16 mouse cellular contexts compared by ENCODE assay signal in genomic region chr7:79545066-79545400, GRCm38 (mm10).
DNase-seq lines count a peak whose midpoint lies in the region; ATAC-seq and TF ChIP-seq lines count a peak whose summit lies in the region.
"Had no signal": no experiment of that assay in that cellular context is flagged by ENCODE, and none has a peak within 500 bp of the region (broad histone marks: within the 10 kb centered on the region; RNA-seq: fewer than 3 reads in every experiment).

No protein-coding gene starts in this region.

- H3K27ac ChIP-seq in heart, postnatal 0 days (ENCODE audit: low read depth): no peak overlapping the region
- H3K27ac ChIP-seq in forebrain, embryonic 16.5 days (ENCODE audit: low read length): peak overlapping the region; percentile 98; the same call in 1 of the 2 replicates
- peak overlapping the region; percentile 88; the same call in 1 of the 2 replicates for H3K27ac ChIP-seq in hindbrain, postnatal 0 days
- peak overlapping the region; percentile 80; the same call in 1 of the 2 replicates for H3K27ac ChIP-seq in neural tube, embryonic 15.5 days (replicated peaks)
- H3K27ac ChIP-seq: intestine, embryonic 15.5 days; kidney, embryonic 15.5 days; liver, embryonic 13.5 days had no signal

- no peaks in the 10 kb centered on the region for H3K36me3 ChIP-seq in heart, postnatal 0 days (replicated peaks; ENCODE audit: control insufficient read depth, insufficient read depth, low read length)
- H3K36me3 ChIP-seq in forebrain, embryonic 16.5 days (ENCODE audit: control insufficient read depth, insufficient read depth): no peaks in the 10 kb centered on the region
- no peaks in the 10 kb centered on the region for H3K36me3 ChIP-seq in hindbrain, postnatal 0 days (ENCODE audit: insufficient read depth, low read length)
- no peaks in the 10 kb centered on the region for H3K36me3 ChIP-seq in neural tube, embryonic 15.5 days
- H3K36me3 ChIP-seq: intestine, embryonic 15.5 days; kidney, embryonic 15.5 days; liver, embryonic 13.5 days had no signal

- H3K4me3 ChIP-seq in heart, postnatal 0 days (ENCODE audit: low read depth, low read length): peak overlapping the region; percentile 7; the same call in 1 of the 2 replicates
- H3K4me3 ChIP-seq in forebrain, embryonic 16.5 days (replicated peaks; ENCODE audit: low read length): peak overlapping the region; percentile 39
- peak overlapping the region; percentile 4; the same call in 1 of the 2 replicates for H3K4me3 ChIP-seq in hindbrain, postnatal 0 days (ENCODE audit: low read length)
- H3K4me3 ChIP-seq in neural tube, embryonic 15.5 days (replicated peaks): no peak overlapping the region
- H3K4me3 ChIP-seq in lung, adult 2 months (replicated peaks; ENCODE audit: extremely low read depth, low read depth, low read length): no peak overlapping the region
- H3K4me3 ChIP-seq: intestine, embryonic 15.5 days; kidney, embryonic 15.5 days; liver, embryonic 13.5 days had no signal

- DNase-seq in heart, postnatal 0 days (ENCODE audit: low spot score): no peak
- no peak for DNase-seq in heart, adult 8-10 months (ENCODE audit: low spot score)
- no peak for DNase-seq in hindbrain, postnatal 0 days (ENCODE audit: low spot score)
- DNase-seq in heart, adult 9 months (ENCODE audit: low spot score in 2 of 2): no peak
- DNase-seq in lung, adult 2 months: no peak
- DNase-seq in adrenal gland, postnatal 25 days: no peak
- DNase-seq: adrenal gland, postnatal 14 days; heart, adult 11 months; heart, postnatal 10 days; liver, embryonic 13.5 days; retina, postnatal 1 day had no signal

- no peak overlapping the region for H3K4me2 ChIP-seq in heart, postnatal 0 days (ENCODE audit: low read depth, low read length)
- peak overlapping the region; percentile 75 for H3K4me2 ChIP-seq in forebrain, embryonic 16.5 days (ENCODE audit: low read length)
- peak overlapping the region; percentile 61 for H3K4me2 ChIP-seq in hindbrain, postnatal 0 days (ENCODE audit: low read depth, low read length)
- H3K4me2 ChIP-seq in neural tube, embryonic 15.5 days: peak overlapping the region; percentile 63; the same call in 1 of the 2 replicates
- H3K4me2 ChIP-seq: intestine, embryonic 15.5 days; kidney, embryonic 15.5 days; liver, embryonic 13.5 days had no signal

- TF ChIP-seq POLR2A in lung, adult 2 months (IDR thresholded peaks at IDR 0.05; ENCODE audit: borderline replicate concordance, extremely low read depth, low read depth, low read length): no peak

- peaks cover 95% of the 10 kb centered on the region for H3K27me3 ChIP-seq in heart, postnatal 0 days (ENCODE audit: control insufficient read depth, insufficient read depth, low read length)
- no peaks in the 10 kb centered on the region for H3K27me3 ChIP-seq in forebrain, embryonic 16.5 days (replicated peaks; ENCODE audit: control insufficient read depth, insufficient read depth, low read length)
- H3K27me3 ChIP-seq in hindbrain, postnatal 0 days (ENCODE audit: insufficient read depth, low read length): no peaks in the 10 kb centered on the region; the same call in 1 of the 2 replicates
- H3K27me3 ChIP-seq in neural tube, embryonic 15.5 days (replicated peaks): peaks cover 22% of the 10 kb centered on the region; the same call in 1 of the 2 replicates

- TF ChIP-seq EP300 in heart, postnatal 0 days (IDR thresholded peaks at IDR 0.05; ENCODE audit: low read depth): no peak

- ATAC-seq in heart, postnatal 0 days (ENCODE audit: insufficient read depth, low read depth): no peak
- no peak for ATAC-seq in forebrain, embryonic 16.5 days
- no peak for ATAC-seq in hindbrain, postnatal 0 days
- no peak for ATAC-seq in neural tube, embryonic 15.5 days (ENCODE audit: low FRiP score)
- ATAC-seq: intestine, embryonic 15.5 days; lung, postnatal 0 days had no signal

- no peak for TF ChIP-seq CTCF in heart, postnatal 0 days (IDR thresholded peaks at IDR 0.05; ENCODE audit: low read depth)
- TF ChIP-seq CTCF in hindbrain, postnatal 0 days (IDR thresholded peaks at IDR 0.05; ENCODE audit: low read depth): no peak
- no peak for TF ChIP-seq CTCF in lung, adult 2 months (IDR thresholded peaks at IDR 0.05; ENCODE audit: insufficient read depth, low read length)

- no peaks in the 10 kb centered on the region for H3K4me1 ChIP-seq in heart, postnatal 0 days (ENCODE audit: control insufficient read depth, insufficient read depth)
- peaks cover 76% of the 10 kb centered on the region for H3K4me1 ChIP-seq in forebrain, embryonic 16.5 days (replicated peaks; ENCODE audit: control insufficient read depth, insufficient read depth, low read length)
- H3K4me1 ChIP-seq in hindbrain, postnatal 0 days (ENCODE audit: insufficient read depth, low read length): peaks cover 6% of the 10 kb centered on the region; the same call in 1 of the 2 replicates
- peaks cover 44% of the 10 kb centered on the region for H3K4me1 ChIP-seq in neural tube, embryonic 15.5 days
- no peaks in the 10 kb centered on the region for H3K4me1 ChIP-seq in lung, adult 2 months (ENCODE audit: control insufficient read depth, insufficient read depth, low read length)
- H3K4me1 ChIP-seq: intestine, embryonic 15.5 days; liver, embryonic 13.5 days had no signal

- H3K9ac ChIP-seq in heart, postnatal 0 days (replicated peaks; ENCODE audit: low read depth, low read length): no peak overlapping the region
- H3K9ac ChIP-seq in forebrain, embryonic 16.5 days (replicated peaks; ENCODE audit: low read depth, low read length): peak overlapping the region; percentile 83
- H3K9ac ChIP-seq in hindbrain, postnatal 0 days (replicated peaks; ENCODE audit: low read length): peak overlapping the region; percentile 59
- H3K9ac ChIP-seq in neural tube, embryonic 15.5 days (replicated peaks): no peak overlapping the region
- H3K9ac ChIP-seq: intestine, embryonic 15.5 days; kidney, embryonic 15.5 days; liver, embryonic 13.5 days had no signal

- H3K9me3 ChIP-seq in heart, postnatal 0 days (replicated peaks; ENCODE audit: control insufficient read depth, low read length): no peaks in the 10 kb centered on the region
- no peaks in the 10 kb centered on the region for H3K9me3 ChIP-seq in forebrain, embryonic 16.5 days (ENCODE audit: control insufficient read depth, low read length)
- no peaks in the 10 kb centered on the region for H3K9me3 ChIP-seq in hindbrain, postnatal 0 days (ENCODE audit: low read length)
- H3K9me3 ChIP-seq in neural tube, embryonic 15.5 days (replicated peaks): no peaks in the 10 kb centered on the region
- H3K9me3 ChIP-seq: intestine, embryonic 15.5 days; kidney, embryonic 15.5 days; liver, embryonic 13.5 days had no signal

- 6% methylated on average over 7 of the region's 7 CpGs for WGBS in heart, postnatal 0 days
- WGBS in forebrain, embryonic 16.5 days: 6% methylated on average over 7 of the region's 7 CpGs
- WGBS in hindbrain, postnatal 0 days: 10% methylated on average over 7 of the region's 7 CpGs
- WGBS in neural tube, embryonic 15.5 days: 10% methylated on average over 7 of the region's 7 CpGs
- WGBS in lung, adult 2 months: 5% methylated on average over 7 of the region's 7 CpGs

Comparison
In these comparisons a context has a peak if more than half of its experiments do, and no peak if none do; other contexts are left out.
1. H3K4me3 ChIP-seq: peak in heart, postnatal 0 days (single experiment), forebrain, embryonic 16.5 days (single experiment) and hindbrain, postnatal 0 days (single experiment); none in neural tube, embryonic 15.5 days (single experiment) and lung, adult 2 months (single experiment).
2. H3K9ac ChIP-seq: peak in forebrain, embryonic 16.5 days (single experiment) and hindbrain, postnatal 0 days (single experiment); none in heart, postnatal 0 days (single experiment) and neural tube, embryonic 15.5 days (single experiment).